ENCODE assay signal across 8 mouse cellular contexts in genomic region chr12:40446450-40447381, GRCm38 (mm10). TPM values are rescaled to one million over a fixed set of nuclear protein-coding genes. Genes with fewer than 3 reads are reported as not detected.
DNase-seq lines count a peak whose midpoint lies in the region; ATAC-seq lines count a peak whose summit lies in the region.

No protein-coding gene starts in this region.

- peak overlapping the region; percentile 95 for H3K4me2 ChIP-seq in intestine, embryonic 16.5 days (ENCODE audit: low read depth, low read length)
- peak overlapping the region; percentile 90 for H3K4me2 ChIP-seq in limb, embryonic 15.5 days
- peak overlapping the region; percentile 62 for H3K4me2 ChIP-seq in midbrain, embryonic 15.5 days
- peak overlapping the region; percentile 84 for H3K4me2 ChIP-seq in stomach, embryonic 16.5 days (ENCODE audit: low read depth, low read length)

- peak overlapping the region; percentile 70 for H3K27ac ChIP-seq in intestine, embryonic 16.5 days (ENCODE audit: low read length)
- peak overlapping the region; percentile 86 for H3K27ac ChIP-seq in limb, embryonic 15.5 days
- H3K27ac ChIP-seq in midbrain, embryonic 15.5 days, result peak overlapping the region; percentile 91
- peak overlapping the region; percentile 60 for H3K27ac ChIP-seq in stomach, embryonic 16.5 days (ENCODE audit: low read length)

- H3K27me3 ChIP-seq in intestine, embryonic 16.5 days (replicated peaks; ENCODE audit: control insufficient read depth, insufficient read depth, low read length), result no peaks in the 10 kb centered on the region
- H3K27me3 ChIP-seq in limb, embryonic 15.5 days, result no peaks in the 10 kb centered on the region
- H3K27me3 ChIP-seq in midbrain, embryonic 15.5 days (replicated peaks), result no peaks in the 10 kb centered on the region
- no peaks in the 10 kb centered on the region for H3K27me3 ChIP-seq in stomach, embryonic 16.5 days (ENCODE audit: control insufficient read depth, insufficient read depth, low read length)

- H3K4me1 ChIP-seq in intestine, embryonic 16.5 days (ENCODE audit: control insufficient read depth, insufficient read depth, low read length), result peaks cover 18% of the 10 kb centered on the region
- H3K4me1 ChIP-seq in limb, embryonic 15.5 days, result peaks cover 21% of the 10 kb centered on the region
- H3K4me1 ChIP-seq in midbrain, embryonic 15.5 days, result peaks cover 23% of the 10 kb centered on the region
- H3K4me1 ChIP-seq in stomach, embryonic 16.5 days (ENCODE audit: control insufficient read depth, insufficient read depth, low read length), result peaks cover 14% of the 10 kb centered on the region

- no peaks in the 10 kb centered on the region for H3K9me3 ChIP-seq in intestine, embryonic 16.5 days (ENCODE audit: control insufficient read depth, low read length)
- no peaks in the 10 kb centered on the region for H3K9me3 ChIP-seq in limb, embryonic 15.5 days
- no peaks in the 10 kb centered on the region for H3K9me3 ChIP-seq in midbrain, embryonic 15.5 days
- H3K9me3 ChIP-seq in stomach, embryonic 16.5 days (replicated peaks; ENCODE audit: control insufficient read depth, low read length), result no peaks in the 10 kb centered on the region

- DNase-seq in 3134 (ENCODE audit: extremely low read depth, insufficient read length, low spot score), result peak; percentile 71
- DNase-seq in T-cell, adult 2 months (ENCODE audit: low spot score), result peak; percentile 29
- DNase-seq in gastrocnemius, postnatal 4 days (ENCODE audit: low spot score in 2 of 2), result peak; percentile 23 to 46

- H3K9ac ChIP-seq in intestine, embryonic 16.5 days (ENCODE audit: low read depth, low read length), result peak overlapping the region; percentile 84
- peak overlapping the region; percentile 77 for H3K9ac ChIP-seq in limb, embryonic 15.5 days
- peak overlapping the region; percentile 72 for H3K9ac ChIP-seq in midbrain, embryonic 15.5 days
- H3K9ac ChIP-seq in stomach, embryonic 16.5 days (ENCODE audit: low read length), result peak overlapping the region; percentile 87

- no peaks in the 10 kb centered on the region for H3K36me3 ChIP-seq in intestine, embryonic 16.5 days (ENCODE audit: control insufficient read depth, insufficient read depth, low read length)
- no peaks in the 10 kb centered on the region for H3K36me3 ChIP-seq in limb, embryonic 15.5 days
- H3K36me3 ChIP-seq in midbrain, embryonic 15.5 days (replicated peaks), result no peaks in the 10 kb centered on the region
- no peaks in the 10 kb centered on the region for H3K36me3 ChIP-seq in stomach, embryonic 16.5 days (ENCODE audit: control insufficient read depth, insufficient read depth, low read length)

- peak overlapping the region; percentile 83 for H3K4me3 ChIP-seq in intestine, embryonic 16.5 days (ENCODE audit: low read length)
- H3K4me3 ChIP-seq in limb, embryonic 15.5 days, result peak overlapping the region; percentile 81
- peak overlapping the region; percentile 65 for H3K4me3 ChIP-seq in midbrain, embryonic 15.5 days
- peak overlapping the region; percentile 94 for H3K4me3 ChIP-seq in stomach, embryonic 16.5 days (replicated peaks; ENCODE audit: low read length)

- WGBS in intestine, embryonic 16.5 days, result 0% methylated on average over 44 of the region's 44 CpGs
- WGBS in limb, embryonic 15.5 days, result under 1% methylated on average over 44 of the region's 44 CpGs
- WGBS in midbrain, embryonic 15.5 days, result under 1% methylated on average over 44 of the region's 44 CpGs
- WGBS in stomach, embryonic 16.5 days, result under 1% methylated on average over 44 of the region's 44 CpGs

- peak; percentile 13; the same call in 1 of the 2 replicates for ATAC-seq in common myeloid progenitor, adult 5-6 weeks (replicated peaks; ENCODE audit: low read depth, poor library complexity, severe bottlenecking)
- ATAC-seq in intestine, embryonic 16.5 days, result peak; percentile 1; the same call in 1 of the 2 replicates
- peak; percentile 7; the same call in 1 of the 2 replicates for ATAC-seq in limb, embryonic 15.5 days (ENCODE audit: insufficient number of reproducible peaks, low FRiP score, low TSS enrichment, low read depth)
- ATAC-seq in midbrain, embryonic 15.5 days (replicated peaks), result peak; percentile 55
- no peak for ATAC-seq in stomach, embryonic 16.5 days (ENCODE audit: insufficient read depth, low FRiP score)

RNA-seq across cellular contexts. Expression of gene Dock4, which starts 1.0 kb away (rescaled TPM):
- 0.92 and 1.1 TPM in 2 replicates for total RNA-seq in common myeloid progenitor, adult 5-6 weeks (2017)
- total RNA-seq in gastrocnemius, postnatal 4 days (2021), result 10 to 100 TPM; 20.7 to 23.4 TPM
- polyA plus RNA-seq in intestine, embryonic 16.5 days (2015; fragmentation: Nextera tagmentation; extraction: Ambion mirVana), result 3.4 and 4.2 TPM in 2 replicates
- 11.0 and 13.6 TPM in 2 replicates for polyA plus RNA-seq in limb, embryonic 15.5 days (2015; fragmentation: Nextera tagmentation; extraction: Ambion mirVana)
- polyA plus RNA-seq in midbrain, embryonic 15.5 days (2015; fragmentation: Nextera tagmentation; extraction: Ambion mirVana), result 37.7 and 42.0 TPM in 2 replicates
- 6.7 and 8.7 TPM in 2 replicates for polyA plus RNA-seq in stomach, embryonic 16.5 days (2015; fragmentation: Nextera tagmentation; extraction: Ambion mirVana)

RNA-seq across cellular contexts. Expression of gene Zfp277, which starts 1.0 kb away (rescaled TPM):
- total RNA-seq in common myeloid progenitor, adult 5-6 weeks (2017), result 32.3 and 32.9 TPM in 2 replicates
- total RNA-seq in gastrocnemius, postnatal 4 days (2021), result 10 to 100 TPM; 14.8 to 17.9 TPM
- polyA plus RNA-seq in intestine, embryonic 16.5 days (2015; fragmentation: Nextera tagmentation; extraction: Ambion mirVana), result 27.7 and 29.3 TPM in 2 replicates
- 33.7 and 35.2 TPM in 2 replicates for polyA plus RNA-seq in limb, embryonic 15.5 days (2015; fragmentation: Nextera tagmentation; extraction: Ambion mirVana)
- polyA plus RNA-seq in midbrain, embryonic 15.5 days (2015; fragmentation: Nextera tagmentation; extraction: Ambion mirVana), result 26.6 and 26.9 TPM in 2 replicates
- 28.7 and 30.9 TPM in 2 replicates for polyA plus RNA-seq in stomach, embryonic 16.5 days (2015; fragmentation: Nextera tagmentation; extraction: Ambion mirVana)
